Mouse (Mus musculus) MEL-GATA-1-ER (cell line): ENCODE data around the gene Rin2.

ENCODE experiments used
- DNase-seq: peaks from one replicate; pipeline ENCODE4 v3.0.0-alpha.2; 2012; ENCODE audit warnings: low read depth; ENCODE audit errors: extremely low read depth

Gene Rin2

GRCm38 (mm10) chr2:145675142-145675755 is at the start of gene Rin2:
Gene Rin2 (plus strand): TSS chr2:145675215.
- DNase-seq = no peak

- DNase-seq = no peak
Measured at GRCm38 (mm10) chr2:145631123-145631798, 43.8 kb upstream of the Rin2 start.

GRCm38 (mm10) chr2:145631799-145632174 is 43.2 kb upstream of the Rin2 start:
- DNase-seq = no peak

- no peak for DNase-seq
Measured at GRCm38 (mm10) chr2:145633811-145634210, 41.2 kb upstream of the Rin2 start.

- DNase-seq = no peak
Measured at GRCm38 (mm10) chr2:145640255-145640984, 34.6 kb upstream of the Rin2 start.

GRCm38 (mm10) chr2:145655373-145655960 is 19.5 kb upstream of the Rin2 start:
- no peak for DNase-seq

GRCm38 (mm10) chr2:145656121-145656520 is 18.9 kb upstream of the Rin2 start:
- DNase-seq = no peak

GRCm38 (mm10) chr2:145656716-145657115 is 18.3 kb upstream of the Rin2 start:
- no peak for DNase-seq

- DNase-seq = no peak
Measured at GRCm38 (mm10) chr2:145661242-145661641, 13.8 kb upstream of the Rin2 start.

GRCm38 (mm10) chr2:145663899-145664298 is 11.1 kb upstream of the Rin2 start:
- DNase-seq = no peak

GRCm38 (mm10) chr2:145664311-145664710 is 10.7 kb upstream of the Rin2 start:
- DNase-seq = no peak

- DNase-seq = no peak
Measured at GRCm38 (mm10) chr2:145668135-145668534, 6.9 kb upstream of the Rin2 start.

- no peak for DNase-seq
Measured at GRCm38 (mm10) chr2:145670131-145670530, 4.9 kb upstream of the Rin2 start.

GRCm38 (mm10) chr2:145674496-145675141 is 396 bp upstream of the Rin2 start:
- no peak for DNase-seq

GRCm38 (mm10) chr2:145675756-145676543 is 935 bp downstream of the Rin2 start:
- no peak for DNase-seq

- DNase-seq = no peak
Measured at GRCm38 (mm10) chr2:145676544-145676925, 1.5 kb downstream of the Rin2 start.

GRCm38 (mm10) chr2:145676936-145677335 is 1.9 kb downstream of the Rin2 start:
- no peak for DNase-seq

- DNase-seq = no peak
Measured at GRCm38 (mm10) chr2:145680141-145680540, 5.1 kb downstream of the Rin2 start.

- no peak for DNase-seq
Measured at GRCm38 (mm10) chr2:145680762-145681161, 5.7 kb downstream of the Rin2 start.

- DNase-seq = no peak
Measured at GRCm38 (mm10) chr2:145681626-145682025, 6.6 kb downstream of the Rin2 start.

GRCm38 (mm10) chr2:145682924-145683323 is 7.9 kb downstream of the Rin2 start:
- no peak for DNase-seq
